Mouse (Mus musculus): ENCODE results near the gene Ldha.
A peak's percentile ranks its signal among the peaks of the same experiment; 100 is the strongest.
"Not testable (repeated sequence)": the region's sequence is repeated elsewhere in the genome, so short reads cannot be mapped to it uniquely, and the experiment has no call there.

The Ldha gene

DNA sequence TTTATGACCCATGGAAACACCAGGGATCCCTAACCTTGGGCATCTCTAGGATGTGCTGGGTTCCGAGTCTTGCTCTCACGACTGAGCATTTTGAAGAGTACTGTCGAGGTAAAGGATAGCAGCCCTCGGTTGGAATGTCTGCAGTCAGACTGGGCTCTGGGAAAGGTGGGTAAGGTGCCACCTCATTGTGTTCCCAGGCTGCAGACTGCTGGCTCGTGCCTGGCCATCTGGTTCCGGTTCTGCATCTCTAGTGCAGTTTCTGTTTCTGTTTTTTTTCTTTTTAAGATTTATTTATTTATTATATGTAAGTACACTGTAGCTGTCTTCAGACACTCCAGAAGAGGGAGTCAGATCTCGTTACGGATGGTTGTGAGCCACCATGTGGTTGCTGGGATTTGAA is 40.7 kb downstream of the Ldha start:
- DNase-seq = not testable (repeated sequence)

DNA sequence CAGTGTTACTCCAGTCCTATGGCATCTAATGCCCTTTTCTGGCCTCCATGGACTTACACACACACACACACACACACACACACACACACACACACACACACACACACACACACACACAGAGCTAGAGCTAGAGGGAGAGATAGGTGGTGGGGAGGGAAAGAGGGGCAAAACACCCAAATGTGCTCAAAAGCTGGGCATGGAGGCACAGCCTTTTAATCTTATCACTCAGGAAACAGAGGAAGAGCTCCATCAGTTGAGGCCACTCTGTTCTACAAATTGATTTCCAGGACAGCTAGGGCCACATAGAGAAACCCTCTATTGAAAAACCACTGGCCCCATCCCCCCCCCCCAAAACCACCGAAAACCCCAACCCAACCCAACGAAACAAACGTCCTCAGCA is 42.0 kb downstream of the Ldha start:
- DNase-seq = no peak

DNA sequence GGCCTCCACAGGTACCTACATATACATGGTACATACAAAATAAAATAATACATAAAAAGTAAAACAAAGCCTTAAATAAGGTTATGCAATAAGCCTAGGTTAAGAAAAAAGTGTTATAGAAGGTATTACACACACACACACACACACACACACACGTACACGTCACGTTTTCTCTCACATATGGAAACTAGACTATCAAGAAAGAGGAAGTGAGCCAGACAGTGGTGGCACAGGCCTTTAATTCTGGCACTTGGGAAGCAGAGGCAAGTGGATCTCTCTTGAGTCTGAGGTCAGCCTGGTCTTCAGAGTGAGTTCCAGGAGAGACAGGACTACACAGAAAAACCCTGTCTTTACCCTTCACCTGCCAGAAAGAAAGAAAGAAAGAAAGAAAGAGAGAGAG is 54.2 kb downstream of the Ldha start:
- no peak for DNase-seq

DNA sequence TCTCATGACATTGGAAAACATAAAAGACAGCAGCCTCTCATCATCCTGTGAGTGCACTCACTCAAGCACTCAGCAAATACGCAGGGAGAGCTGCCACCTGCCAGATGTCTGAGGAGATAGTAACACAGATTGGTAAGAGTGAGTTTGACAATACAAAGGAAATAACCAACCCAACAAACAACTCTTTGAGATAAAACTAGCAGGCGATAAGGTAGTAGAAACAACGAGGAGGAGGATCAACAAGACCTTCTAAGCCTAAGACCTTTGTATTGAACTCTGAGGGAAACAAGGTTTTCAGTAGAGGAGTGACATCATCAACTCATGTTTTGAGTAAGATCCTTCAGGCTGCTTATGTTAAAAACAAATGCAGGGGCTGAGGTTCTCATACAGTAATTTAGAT is 58.1 kb downstream of the Ldha start:
- DNase-seq = peak; percentile 33
